Mouse (Mus musculus) bone marrow, adult 2 months (tissue): Measurements from ENCODE around the gene Tmem231. TPM values are rescaled to one million over a fixed set of nuclear protein-coding genes. Genes with fewer than 3 reads are reported as not detected.
"Not testable (repeated sequence)": the region's sequence is repeated elsewhere in the genome, so short reads cannot be mapped to it uniquely, and the experiment has no call there.

Experiments
- H3K27ac ChIP-seq: fragments of 200-500 bp; 2 replicates; pipeline ENCODE4 v1.5.1; 2012; ENCODE audit warnings: low read depth, mild to moderate bottlenecking, control low read depth, inconsistent platforms, low read length; ENCODE audit not compliant: control insufficient read depth, poor library complexity, insufficient read depth
- H3K4me1 ChIP-seq: fragments of 200-500 bp; 2 replicates; pipeline ENCODE4 v1.6.1; 2011; ENCODE audit warnings: low read length; ENCODE audit not compliant: control insufficient read depth, insufficient read depth
- H3K4me3 ChIP-seq: fragments of 200-500 bp; replicated peaks from 2 replicates; pipeline ENCODE3; 2011; ENCODE audit warnings: mild to moderate bottlenecking, low read depth, low read length, control low read depth; ENCODE audit not compliant: control insufficient read depth
- CTCF ChIP-seq: fragments of 200-500 bp; IDR thresholded peaks from 2 replicates; pipeline ENCODE4 v1.5.1; 2011; ENCODE audit warnings: low read length, control low read depth; ENCODE audit not compliant: control insufficient read depth, insufficient read depth
- POLR2A ChIP-seq: fragments of 200-500 bp; IDR thresholded peaks from 2 replicates; pipeline ENCODE4 v1.6.1; 2011; ENCODE audit warnings: low read depth, mild to moderate bottlenecking, control low read depth, low read length, borderline replicate concordance; ENCODE audit not compliant: control insufficient read depth
- WGBS: fragments of 180-500 bp; shearing (Covaris S2); methylation state at CpG from one replicate; pipeline ENCODE4 v1.1.7; 2018; 5-methylcytosine and 5-hydroxymethylcytosine counted together
- polyA plus RNA-seq: library from polyadenylated mRNA; stranded (reverse); fragments of >200 nt; gene quantifications from 2 replicates; pipeline ENCODE4 v1.2.4, GENCODE M21; 2011; ENCODE audit warnings: low replicate concordance; ENCODE audit not compliant: missing spikeins, insufficient read depth, insufficient read length

Tmem231 gene
- polyA plus RNA-seq, 1 experiment, result not detected

DNA sequence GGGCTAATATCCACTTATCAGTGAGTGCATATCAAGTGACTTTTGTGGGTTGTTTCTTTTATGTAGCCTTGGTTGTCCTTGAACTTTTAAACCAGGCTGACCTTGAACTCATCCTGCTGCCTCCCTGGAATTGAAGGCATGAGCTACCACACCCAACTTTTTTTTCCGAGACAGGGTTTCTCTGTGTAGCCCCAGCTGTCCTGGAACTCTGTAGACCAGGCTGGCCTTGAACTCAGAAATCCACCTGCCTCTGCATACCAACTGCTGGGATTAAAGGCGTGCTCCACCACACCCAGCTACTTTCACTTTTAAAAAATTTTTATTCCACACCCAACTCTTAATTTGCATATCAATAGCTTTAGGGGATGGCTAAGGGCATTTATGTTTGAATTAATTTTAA is 9.9 kb upstream of the Tmem231 start:
- no peak overlapping the region for H3K4me3 ChIP-seq
- TF ChIP-seq CTCF, result no peak
- no peak for TF ChIP-seq POLR2A
- WGBS, result 87% methylated on average over 2 of the region's 2 CpGs
- peaks cover 2% of the 10 kb centered on the region for H3K4me1 ChIP-seq
- no peak overlapping the region for H3K27ac ChIP-seq

DNA sequence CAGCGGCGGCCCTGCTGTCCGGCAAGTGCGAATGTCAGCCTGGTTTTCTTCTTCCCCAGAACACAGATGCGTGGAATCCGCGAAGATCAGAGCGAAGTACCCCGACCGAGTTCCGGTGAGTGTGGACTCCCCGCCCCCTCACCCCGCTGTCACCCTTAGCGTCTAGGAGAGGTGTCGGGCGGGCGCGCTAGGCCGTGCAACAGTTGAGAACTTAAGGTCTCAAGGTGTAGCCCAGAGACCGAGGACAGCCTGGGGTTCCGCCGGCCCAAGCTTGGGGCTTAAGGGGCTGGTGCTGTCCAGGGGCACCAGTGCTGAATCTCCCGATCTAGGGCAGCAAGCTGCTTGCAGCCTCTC is 7.4 kb upstream of the Tmem231 start:
- Histone ChIP-seq H3K4me1 (peaks cover 2% of the 10 kb centered on the region), H3K4me3 (peak overlapping the region; percentile 97), H3K27ac (peak overlapping the region; percentile 85)
- WGBS, result 1% methylated on average over 23 of the region's 23 CpGs
- TF ChIP-seq POLR2A (no peak), CTCF (no peak)

DNA sequence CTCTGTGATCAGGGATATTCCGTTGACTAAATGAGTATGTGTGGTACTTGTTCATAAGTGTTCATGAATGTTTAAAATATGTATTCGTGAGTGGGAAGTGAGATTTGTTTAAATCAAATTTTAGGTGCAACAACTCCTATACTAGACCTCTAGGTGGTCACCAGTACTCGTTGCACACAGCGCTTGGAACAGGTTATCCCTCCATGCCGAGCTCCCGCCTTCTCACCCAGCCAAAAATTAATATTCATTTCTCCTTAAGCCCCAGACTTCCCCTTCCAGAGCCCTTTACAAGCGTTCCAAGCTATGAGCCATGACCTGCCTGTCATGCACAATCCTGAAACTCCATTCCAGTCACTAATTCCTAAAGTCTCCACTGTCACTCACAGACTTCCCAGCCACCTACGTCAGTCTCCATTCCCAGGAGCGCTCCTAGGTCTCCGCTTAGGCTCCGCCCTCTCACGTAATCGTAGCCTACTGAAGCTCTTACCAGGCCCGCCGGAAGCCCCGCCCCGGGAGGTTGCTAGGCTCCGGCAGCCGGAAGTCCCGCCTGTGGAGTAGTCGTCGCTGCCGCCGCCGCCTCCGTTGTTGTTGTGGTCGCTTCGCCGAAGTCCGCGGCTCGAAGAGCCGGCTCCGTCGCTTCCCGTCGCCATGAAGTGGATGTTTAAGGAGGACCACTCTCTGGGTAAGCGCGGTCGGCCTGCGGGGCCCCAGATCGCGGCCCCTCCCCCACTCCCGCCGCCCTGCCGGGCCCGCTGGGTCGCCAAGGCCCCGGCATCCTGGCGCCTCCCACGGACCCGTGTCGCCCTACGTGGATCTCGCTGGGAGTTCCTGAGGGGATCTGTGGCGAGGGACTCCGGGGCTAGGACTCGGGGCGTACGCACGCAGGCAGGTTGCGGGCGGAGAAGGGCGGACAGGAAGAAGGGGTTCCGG is 6.8 kb upstream of the Tmem231 start, which contains the start of gene Gabarapl2:
TSS of gene Gabarapl2 (plus strand) at position 533 of the 930 bp plus-strand sequence.
- peak within 1 kb of the TSS; percentile 85 for H3K27ac ChIP-seq
- H3K4me1 ChIP-seq, result peaks cover 2% of the 10 kb centered on the region
- peak within 1 kb of the TSS; percentile 97 for H3K4me3 ChIP-seq
- under 1% methylated on average over 65 of the region's 65 CpGs for WGBS
- no peak for TF ChIP-seq CTCF
- TF ChIP-seq POLR2A, result peak; percentile 54; the same call in 1 of the 2 replicates

DNA sequence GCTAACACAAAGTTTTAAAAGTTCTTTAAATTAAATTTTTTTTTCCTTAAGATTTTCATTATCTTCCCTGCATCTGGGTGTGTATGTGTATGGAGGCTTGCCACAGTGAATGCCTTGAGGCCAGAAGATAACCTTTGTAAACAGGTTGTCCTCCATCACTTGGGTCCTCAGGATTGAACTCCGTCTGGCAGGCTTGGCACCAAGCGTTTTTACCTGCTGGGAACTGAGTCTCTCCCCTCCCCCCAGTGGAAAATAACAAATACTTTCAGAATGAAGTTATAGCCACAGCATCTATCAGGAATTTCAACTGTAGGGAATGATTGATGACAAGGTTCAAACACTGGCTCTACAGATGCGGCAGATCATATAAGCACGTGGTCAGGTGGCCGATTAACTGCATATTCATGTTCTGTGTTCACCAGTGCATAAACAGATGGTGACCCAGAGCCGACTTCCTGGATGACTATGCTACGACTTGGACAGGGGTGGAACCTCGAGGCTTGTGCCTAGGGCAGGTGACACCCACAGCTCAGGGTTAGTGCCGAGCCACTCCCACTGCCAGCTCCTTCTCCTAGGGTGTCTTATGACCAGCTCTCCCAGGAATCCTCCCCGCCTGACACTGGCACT is 5.9 kb upstream of the Tmem231 start:
- 7% methylated on average over 10 of the region's 10 CpGs for WGBS
- Histone ChIP-seq H3K4me3 (peak overlapping the region; percentile 42), H3K27ac (no peak overlapping the region), H3K4me1 (peaks cover 2% of the 10 kb centered on the region)
- TF ChIP-seq CTCF, result no peak
- TF ChIP-seq POLR2A, result peak; percentile 47; the same call in 1 of the 2 replicates

DNA sequence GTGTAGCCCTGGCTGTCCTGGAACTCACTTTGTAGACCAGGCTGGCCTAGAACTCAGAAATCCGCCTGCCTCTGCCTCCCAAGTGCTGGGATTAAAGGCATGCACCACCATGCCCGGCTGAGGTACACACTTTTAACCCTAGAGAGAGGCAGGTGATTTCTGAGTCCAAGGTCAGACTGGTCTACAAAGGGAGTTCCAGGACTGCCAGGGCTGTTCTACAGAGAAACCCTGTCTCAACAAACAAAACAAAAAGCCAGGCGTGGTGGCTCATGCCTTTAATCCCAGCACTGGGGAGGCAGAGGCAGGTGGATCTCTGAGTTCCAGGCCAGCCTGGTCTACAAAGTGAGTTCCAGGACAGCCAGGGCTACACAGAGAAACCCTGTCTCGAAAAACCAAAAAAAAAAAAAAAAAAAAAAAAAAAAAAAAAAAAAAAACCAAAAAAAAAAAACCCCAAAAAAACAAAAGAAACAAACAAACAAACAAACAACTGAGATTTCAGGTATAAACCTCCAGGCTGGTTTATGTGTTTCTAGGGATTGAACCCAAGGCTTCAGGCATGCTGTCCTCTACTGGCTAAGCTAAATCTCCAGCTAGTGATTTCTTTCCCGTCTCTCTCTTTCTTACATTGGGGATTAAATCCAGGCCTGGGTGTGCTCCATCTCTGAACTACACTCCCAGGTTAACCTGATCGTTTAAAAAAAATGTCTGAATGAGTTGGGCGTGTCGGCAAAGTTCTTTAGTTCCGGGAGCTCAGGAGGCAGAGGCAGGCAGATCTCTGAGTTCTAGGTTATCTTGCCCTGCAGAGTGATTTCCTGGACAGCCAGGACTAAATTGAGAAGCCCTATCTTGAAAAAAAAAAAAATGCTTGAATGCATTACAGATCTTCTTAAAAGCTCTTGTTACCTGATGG is 4.7 kb upstream of the Tmem231 start:
- H3K4me1 ChIP-seq, H3K27ac ChIP-seq, H3K4me3 ChIP-seq: not testable (repeated sequence)
- 83% methylated on average over 9 of the region's 9 CpGs for WGBS

DNA sequence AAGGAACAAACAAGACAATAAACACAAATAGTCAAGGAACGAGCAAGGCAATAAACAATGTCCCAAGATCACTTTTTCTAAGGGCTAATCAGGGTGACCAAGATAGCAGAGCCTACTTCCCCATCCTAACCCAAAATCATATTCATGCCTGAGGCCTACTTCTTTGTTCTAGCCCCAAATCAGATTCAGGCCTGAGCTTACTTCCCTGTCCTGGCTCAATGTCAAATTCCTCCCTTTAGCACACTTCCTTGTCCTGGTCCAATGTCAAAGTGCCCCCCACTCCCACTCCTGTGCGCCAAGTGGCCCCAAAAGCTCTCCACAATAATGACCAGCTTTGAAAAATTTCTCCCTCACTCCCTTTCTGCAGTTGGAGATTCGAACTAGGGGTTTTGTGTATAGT is 3.5 kb upstream of the Tmem231 start:
- peaks cover 2% of the 10 kb centered on the region for H3K4me1 ChIP-seq
- 59% methylated on average over 3 of the region's 3 CpGs for WGBS
- H3K27ac ChIP-seq, result no peak overlapping the region
- no peak overlapping the region for H3K4me3 ChIP-seq
- TF ChIP-seq CTCF, result no peak
- no peak for TF ChIP-seq POLR2A

DNA sequence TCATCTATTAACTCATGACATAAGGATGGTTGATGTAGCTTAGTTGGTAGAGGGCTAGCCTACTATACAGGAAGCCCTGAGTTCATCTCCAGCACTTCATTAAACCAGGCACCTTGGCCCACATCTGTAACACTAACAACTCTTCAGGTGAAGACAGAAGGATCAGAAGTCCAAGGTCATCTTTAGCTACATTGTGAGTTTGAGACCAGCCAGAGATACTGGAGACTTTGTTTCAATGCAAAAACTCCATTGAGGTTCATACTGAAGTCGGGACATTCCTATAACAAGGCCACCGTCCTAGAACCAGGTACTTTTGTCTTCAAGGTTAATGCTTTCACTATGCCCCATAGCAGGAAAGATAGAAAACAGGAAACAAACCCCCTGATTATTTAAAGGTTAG is 520 bp upstream of the Tmem231 start:
- no peaks in the 10 kb centered on the region for H3K4me1 ChIP-seq
- H3K27ac ChIP-seq, result no peak overlapping the region
- TF ChIP-seq CTCF (no peak), POLR2A (no peak)
- 75% methylated on average over 2 of the region's 2 CpGs for WGBS
- H3K4me3 ChIP-seq, result no peak overlapping the region

DNA sequence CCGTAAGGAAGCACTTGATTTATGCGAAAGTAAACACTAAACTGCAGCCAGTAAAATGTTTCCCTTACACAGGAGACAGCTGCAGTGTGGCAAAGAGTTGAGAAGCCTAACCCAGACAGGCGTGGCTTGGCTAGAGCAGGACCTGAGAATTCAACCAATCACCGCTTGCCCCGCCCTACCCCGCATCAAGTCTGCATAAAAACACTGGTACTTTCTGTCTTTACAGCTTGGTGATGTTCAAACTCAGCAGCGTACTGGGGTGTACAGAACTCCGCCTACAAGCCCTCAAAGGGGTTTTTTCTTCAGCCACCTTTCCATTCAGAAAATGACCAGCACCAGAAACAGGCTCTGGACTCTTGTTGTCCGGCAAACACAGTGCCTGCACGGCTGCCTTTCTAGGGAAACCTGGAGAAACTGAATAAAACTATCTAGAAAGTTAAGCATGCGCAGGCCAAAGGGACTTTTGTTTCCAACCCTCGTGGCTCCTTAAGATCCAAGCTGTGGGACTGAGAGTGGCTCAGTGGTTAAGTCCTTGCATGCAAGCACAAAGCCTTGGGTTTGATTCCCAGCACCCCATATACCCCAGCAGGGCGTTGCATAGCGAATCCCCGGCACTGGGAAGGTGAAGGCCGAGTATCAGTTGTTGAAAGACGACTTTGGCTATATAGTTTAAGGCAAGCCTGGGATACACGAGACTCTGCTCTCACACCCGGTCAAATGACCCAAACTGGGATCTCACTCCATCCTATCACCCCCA is 923 bp downstream of the Tmem231 start:
- TF ChIP-seq POLR2A (no peak), CTCF (no peak)
- Histone ChIP-seq H3K4me1 (no peaks in the 10 kb centered on the region), H3K27ac (peak overlapping the region; percentile 59), H3K4me3 (peak overlapping the region; percentile 69)
- WGBS, result 49% methylated on average over 19 of the region's 19 CpGs
